Mouse (Mus musculus) lung, adult 2 months (tissue): ENCODE measurements at regions not wholly inside any gene's neighbourhood (a gene's known extent, or its start where the extent isn't known, plus 50 kb on each side); places are given as distances from the start of the nearest gene placed in this dataset.

ENCODE experiments used
- CTCF ChIP-seq: fragments of 200-500 bp; IDR thresholded peaks from 2 replicates; pipeline ENCODE4 v1.5.1; 2011; ENCODE audit warnings: mild to moderate bottlenecking, low read length, control low read depth; ENCODE audit not compliant: insufficient read depth
- POLR2A ChIP-seq: fragments of 200-500 bp; IDR thresholded peaks from 2 replicates; pipeline ENCODE4 v1.6.1; 2011; ENCODE audit warnings: low read depth, mild to moderate bottlenecking, control low read depth, low read length, borderline replicate concordance; ENCODE audit errors: extremely low read depth

DNA sequence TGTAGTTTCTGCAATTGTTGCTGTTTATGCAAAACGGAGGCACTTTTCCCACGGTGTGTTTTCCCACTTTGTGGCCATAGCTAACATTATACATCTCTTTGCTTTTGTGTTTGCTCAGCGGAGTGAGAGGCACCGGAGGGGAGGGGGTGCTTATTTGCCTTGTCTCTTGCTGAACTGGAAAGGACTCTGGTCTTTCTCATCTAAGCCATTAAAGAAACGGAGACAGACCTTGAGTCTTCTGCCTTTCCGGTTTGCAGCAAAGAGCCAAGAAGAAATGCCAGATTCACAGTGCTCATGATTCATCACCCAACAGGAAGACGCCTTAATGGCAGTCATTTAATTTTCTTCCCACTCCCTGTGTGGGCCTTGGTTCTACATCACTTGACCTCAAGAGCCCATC lies 80.4 kb upstream of the Fam13c start:
- TF ChIP-seq CTCF: no peak
- TF ChIP-seq POLR2A: no peak
